Mouse (Mus musculus): ENCODE data around the gene Aldh2.

Aldh2 gene

GRCm38 (mm10) chr5:121597332-121597731 is 3.7 kb upstream of the Aldh2 start:
- TF ChIP-seq GATA4 (IDR thresholded peaks at IDR 0.05; ENCODE audit: insufficient replicate concordance, low read length) = no peak

GRCm38 (mm10) chr5:121596226-121596625 is 2.6 kb upstream of the Aldh2 start:
- TF ChIP-seq GATA4 (IDR thresholded peaks at IDR 0.05; ENCODE audit: insufficient replicate concordance, low read length) = peak; percentile 80; the same call in 1 of the 2 replicates

GRCm38 (mm10) chr5:121595758-121596157 is 2.1 kb upstream of the Aldh2 start:
- TF ChIP-seq GATA4 (IDR thresholded peaks at IDR 0.05; ENCODE audit: insufficient replicate concordance, low read length) = no peak

GRCm38 (mm10) chr5:121594714-121595313 is 1.2 kb upstream of the Aldh2 start:
- TF ChIP-seq GATA4 (IDR thresholded peaks at IDR 0.05; ENCODE audit: insufficient replicate concordance, low read length) = no peak

GRCm38 (mm10) chr5:121592816-121593407 is 712 bp downstream of the Aldh2 start:
- peak; percentile 48; the same call in 1 of the 2 replicates for TF ChIP-seq GATA4 (IDR thresholded peaks at IDR 0.05; ENCODE audit: insufficient replicate concordance, low read length)

GRCm38 (mm10) chr5:121592064-121592815 is 1.4 kb downstream of the Aldh2 start:
- no peak for TF ChIP-seq GATA4 (IDR thresholded peaks at IDR 0.05; ENCODE audit: insufficient replicate concordance, low read length)

- no peak; the same call in 1 of the 2 replicates for TF ChIP-seq GATA4 (IDR thresholded peaks at IDR 0.05; ENCODE audit: insufficient replicate concordance, low read length)
Observed at GRCm38 (mm10) chr5:121591417-121592063, 2.1 kb downstream of the Aldh2 start.

- TF ChIP-seq GATA4 (IDR thresholded peaks at IDR 0.05; ENCODE audit: insufficient replicate concordance, low read length) = no peak
Observed at GRCm38 (mm10) chr5:121589928-121590327, 3.7 kb downstream of the Aldh2 start.

- TF ChIP-seq GATA4 (IDR thresholded peaks at IDR 0.05; ENCODE audit: insufficient replicate concordance, low read length) = peak; percentile 60; the same call in 1 of the 2 replicates
Observed at GRCm38 (mm10) chr5:121586400-121587039, 7.1 kb downstream of the Aldh2 start.

- no peak for TF ChIP-seq GATA4 (IDR thresholded peaks at IDR 0.05; ENCODE audit: insufficient replicate concordance, low read length)
Observed at GRCm38 (mm10) chr5:121585699-121586098, 7.9 kb downstream of the Aldh2 start.

- no peak for TF ChIP-seq GATA4 (IDR thresholded peaks at IDR 0.05; ENCODE audit: insufficient replicate concordance, low read length)
Observed at GRCm38 (mm10) chr5:121585005-121585404, 8.6 kb downstream of the Aldh2 start.

- TF ChIP-seq GATA4 (IDR thresholded peaks at IDR 0.05; ENCODE audit: insufficient replicate concordance, low read length) = peak; percentile 93; the same call in 1 of the 2 replicates
Observed at GRCm38 (mm10) chr5:121583765-121584501, 9.7 kb downstream of the Aldh2 start.

GRCm38 (mm10) chr5:121581945-121582344 is 11.7 kb downstream of the Aldh2 start:
- no peak for TF ChIP-seq GATA4 (IDR thresholded peaks at IDR 0.05; ENCODE audit: insufficient replicate concordance, low read length)

- no peak for TF ChIP-seq GATA4 (IDR thresholded peaks at IDR 0.05; ENCODE audit: insufficient replicate concordance, low read length)
Observed at GRCm38 (mm10) chr5:121576927-121577488, 16.6 kb downstream of the Aldh2 start.
